Mouse (Mus musculus): ENCODE results near the gene Misp. TPM values are rescaled to one million over a fixed set of nuclear protein-coding genes. Genes with fewer than 3 reads are reported as not detected.

Gene Misp
- not detected for total RNA-seq (2022)

DNA sequence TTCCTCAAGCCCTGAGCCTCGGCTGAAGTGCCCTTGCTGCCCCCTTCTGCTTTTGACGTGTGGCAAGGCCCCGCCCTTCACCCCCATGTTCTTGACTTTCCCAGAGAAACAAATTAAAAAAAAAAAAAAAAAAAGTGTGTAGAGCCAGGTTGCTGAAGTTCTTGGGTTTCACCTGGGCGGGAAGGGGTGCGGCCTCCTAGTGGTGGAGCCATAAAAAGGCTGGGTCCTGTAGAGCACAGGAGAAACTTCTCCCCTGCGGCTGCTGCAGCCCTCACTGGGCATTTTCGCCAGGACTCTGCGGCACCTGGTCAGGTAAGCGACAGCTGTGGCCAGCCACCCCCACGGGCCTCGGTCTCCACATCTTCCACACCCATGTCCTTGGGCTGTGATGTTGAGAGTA, at the start of gene Misp:
Gene Misp (plus strand): TSS at position 208 of the 400 bp plus-strand sequence.
- no peak for DNase-seq (ENCODE audit: low spot score in 2 of 2)

DNA sequence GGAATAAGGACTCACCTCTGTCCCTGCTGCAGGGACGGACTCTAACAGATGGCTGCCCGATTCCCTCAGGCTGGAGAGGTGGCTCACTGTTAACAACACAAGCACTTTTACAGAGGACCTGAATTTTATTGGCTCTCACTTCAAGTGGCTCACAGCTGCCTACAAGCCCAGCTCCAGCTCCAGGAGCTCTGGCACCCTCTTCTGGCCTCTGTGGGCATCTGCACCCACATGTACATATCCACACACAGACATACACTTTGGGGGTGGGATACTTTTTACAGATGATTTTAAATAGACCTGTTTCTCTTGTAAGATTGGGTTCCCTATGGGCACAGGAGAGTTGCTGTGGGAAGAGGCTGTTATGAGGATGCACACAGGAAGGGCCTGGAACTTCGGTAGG, 48.5 kb upstream of the Misp start:
- no peak for DNase-seq (ENCODE audit: low spot score in 2 of 2)

DNA sequence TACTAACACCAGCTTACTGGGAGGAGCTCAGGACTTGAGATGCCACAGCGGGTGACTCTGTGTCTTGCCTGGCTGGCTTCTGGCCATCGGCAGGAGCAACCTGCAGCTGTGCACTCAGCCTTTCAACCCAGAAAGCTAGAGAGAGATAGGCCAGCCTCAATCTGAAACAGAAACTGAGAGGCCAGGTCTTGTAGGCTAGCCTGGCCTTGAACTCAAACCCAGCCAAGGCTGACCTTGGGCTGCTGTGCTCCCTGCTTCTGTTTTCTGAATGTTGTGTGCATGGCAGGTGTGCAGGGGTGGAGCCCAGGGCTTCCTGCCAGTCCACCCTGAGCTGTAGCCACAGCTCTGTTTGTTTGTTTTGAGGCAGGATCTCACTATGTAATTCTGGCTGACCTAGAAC, 47.6 kb upstream of the Misp start:
- no peak for DNase-seq (ENCODE audit: low spot score in 2 of 2)

DNA sequence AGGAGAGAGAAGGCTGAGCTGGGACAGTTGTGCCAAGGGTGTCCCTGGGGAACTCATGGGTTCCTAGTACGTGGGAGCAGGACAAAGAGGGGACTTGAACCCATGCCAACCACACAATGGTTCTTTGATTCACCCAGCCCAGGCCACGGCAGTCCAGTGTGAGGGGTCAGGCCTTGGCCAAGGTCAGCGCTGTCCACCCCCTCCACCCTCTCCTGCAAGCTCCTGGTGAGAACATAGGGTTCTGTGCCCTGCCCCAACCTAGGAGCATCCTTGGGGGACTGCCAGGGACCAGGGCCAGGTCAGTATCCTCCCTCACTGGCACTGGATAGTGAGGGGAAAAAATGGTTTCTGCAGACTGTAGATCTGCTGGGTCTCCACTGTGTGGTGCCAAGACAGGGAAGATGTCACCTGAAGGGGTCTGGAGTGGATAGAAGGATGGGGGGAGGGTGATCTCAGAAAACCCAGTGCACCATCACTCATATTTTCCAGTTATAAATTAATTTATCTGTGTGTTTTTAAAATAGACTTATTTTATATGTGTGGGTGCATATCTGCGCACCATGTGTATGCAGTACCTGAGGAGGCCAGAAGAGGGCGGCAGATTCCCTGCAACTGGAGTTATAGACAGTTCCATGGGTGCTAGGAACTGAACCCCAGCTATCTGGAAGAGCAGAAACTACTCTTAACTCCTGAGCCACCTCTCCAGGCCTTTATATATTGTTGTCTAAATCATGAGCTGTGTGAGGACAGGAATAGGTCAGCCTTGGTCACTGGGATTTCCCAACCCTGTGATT, 46.1 kb upstream of the Misp start:
- DNase-seq (ENCODE audit: low spot score in 2 of 2) = no peak

DNA sequence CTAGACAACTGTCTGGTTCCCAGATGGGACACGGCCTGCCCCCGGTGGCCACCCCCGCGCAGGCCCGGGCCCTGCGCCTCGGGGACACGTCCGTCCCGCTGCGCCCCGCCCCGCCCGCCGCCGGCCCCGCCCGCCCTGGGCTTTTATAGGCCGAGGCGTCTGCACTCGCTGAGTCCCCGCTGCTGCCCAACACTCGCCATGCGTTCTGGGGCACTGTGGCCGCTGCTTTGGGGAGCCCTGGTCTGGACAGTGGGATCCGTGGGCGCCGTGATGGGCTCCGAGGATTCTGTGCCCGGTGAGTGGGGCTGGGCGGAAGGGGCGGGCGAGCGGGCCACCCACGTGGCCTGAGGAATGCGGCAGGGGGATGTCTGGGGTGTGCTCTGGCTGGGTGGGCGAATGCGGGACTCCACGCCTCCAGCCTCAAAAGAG, 43.7 kb upstream of the Misp start, which contains the start of gene Fstl3:
Gene Fstl3 (plus strand): TSS at position 170 of the 429 bp plus-strand sequence.
- DNase-seq (ENCODE audit: low spot score in 2 of 2) = no peak

DNA sequence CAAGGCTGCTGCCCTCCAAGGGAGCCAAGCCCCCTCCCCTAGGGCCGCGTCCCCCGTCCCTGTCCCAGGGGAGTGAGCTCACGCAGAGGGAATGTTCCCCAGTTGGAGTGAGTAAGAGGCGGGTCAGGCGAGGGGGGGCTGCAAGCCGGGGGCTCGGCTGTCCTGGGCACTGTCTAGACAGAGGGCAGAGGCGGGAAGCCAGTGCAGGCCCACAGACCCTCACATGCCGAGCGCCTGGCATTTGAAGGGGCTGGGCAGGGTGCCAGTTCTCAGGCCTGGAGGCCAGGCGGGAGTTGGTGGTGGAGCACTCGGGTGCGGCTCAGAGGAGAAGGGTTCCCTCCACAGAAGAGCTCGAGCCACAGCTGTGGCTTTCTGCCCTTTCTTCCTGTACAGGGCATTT, 42.8 kb upstream of the Misp start:
- no peak for DNase-seq (ENCODE audit: low spot score in 2 of 2)

DNA sequence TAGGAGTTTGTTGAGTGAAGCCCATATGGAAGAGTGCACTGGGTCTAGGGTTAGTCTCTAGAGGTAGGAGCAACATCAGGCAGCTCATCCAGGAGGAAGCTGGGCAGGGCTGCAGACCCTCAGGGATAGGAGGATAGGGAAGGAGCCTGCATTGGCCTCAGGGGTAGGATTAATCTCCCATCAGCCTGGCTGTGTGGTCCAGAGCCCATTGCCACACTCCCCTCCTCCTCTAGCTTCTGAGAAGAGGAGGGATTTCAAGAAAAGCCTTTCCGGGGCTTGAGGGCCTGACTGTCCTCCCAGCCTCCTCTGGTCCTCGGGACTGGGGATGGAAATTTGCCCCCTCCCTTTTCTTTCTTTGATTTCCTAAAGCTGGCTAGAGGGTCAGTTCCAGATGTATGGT, 41.6 kb upstream of the Misp start:
- no peak for DNase-seq (ENCODE audit: low spot score in 2 of 2)

DNA sequence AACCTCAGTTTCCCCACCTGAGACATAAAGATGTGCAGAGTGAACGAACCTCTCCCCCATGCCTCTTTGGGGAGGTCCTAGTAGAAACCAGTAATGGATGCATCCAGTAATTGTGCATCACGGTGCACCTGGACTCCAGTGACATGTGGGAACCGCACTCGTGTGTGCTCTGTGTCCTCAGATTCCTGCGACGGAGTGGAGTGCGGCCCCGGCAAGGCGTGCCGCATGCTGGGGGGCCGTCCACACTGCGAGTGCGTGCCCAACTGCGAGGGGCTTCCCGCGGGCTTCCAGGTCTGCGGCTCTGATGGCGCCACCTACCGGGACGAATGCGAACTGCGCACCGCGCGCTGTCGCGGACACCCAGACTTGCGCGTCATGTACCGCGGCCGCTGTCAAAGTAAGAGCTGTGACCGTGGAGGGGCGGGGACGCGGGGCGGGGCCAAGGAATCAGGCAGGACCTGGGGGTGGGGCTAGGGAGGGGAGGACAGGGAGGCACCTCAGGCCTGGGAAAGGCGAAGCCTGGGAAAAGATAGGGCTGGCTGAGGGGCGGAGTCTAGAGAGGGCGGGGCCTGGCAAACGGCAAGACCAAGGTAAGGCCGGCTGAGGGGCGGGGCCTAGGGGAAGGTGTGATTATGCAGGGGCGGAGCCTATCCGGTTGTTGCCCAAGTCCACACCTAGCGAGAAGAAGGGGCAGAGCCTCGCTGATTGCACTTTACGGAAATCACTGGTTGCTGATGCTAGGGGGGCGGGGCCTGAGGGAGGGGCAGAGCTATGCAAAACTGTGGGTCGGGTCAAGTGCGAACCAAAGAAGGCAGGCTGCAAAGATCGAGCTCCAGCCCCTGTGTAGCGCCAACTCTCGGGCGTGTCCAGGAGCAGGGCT, 40.8 kb upstream of the Misp start:
- DNase-seq (ENCODE audit: low spot score in 2 of 2) = peak; percentile 93 to 94

DNA sequence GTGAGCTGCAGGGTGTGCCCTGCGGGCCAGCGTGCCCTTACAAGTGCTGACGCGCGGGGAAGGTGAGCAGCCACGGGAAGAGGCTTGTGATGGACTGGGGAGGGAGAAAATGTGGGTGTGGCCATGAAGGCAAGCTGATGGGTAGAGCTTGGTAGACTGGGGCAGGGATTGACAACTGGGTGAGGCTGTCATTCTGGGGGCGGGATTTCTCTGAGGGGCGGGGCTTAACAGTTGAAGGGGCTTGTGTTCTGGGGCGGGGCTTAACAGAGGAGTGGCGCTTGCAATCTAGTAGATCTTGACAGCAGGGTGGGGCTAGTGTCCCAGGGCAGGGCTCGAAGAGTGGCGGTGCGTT, 40.1 kb upstream of the Misp start:
- no peak for DNase-seq (ENCODE audit: low spot score in 2 of 2)

DNA sequence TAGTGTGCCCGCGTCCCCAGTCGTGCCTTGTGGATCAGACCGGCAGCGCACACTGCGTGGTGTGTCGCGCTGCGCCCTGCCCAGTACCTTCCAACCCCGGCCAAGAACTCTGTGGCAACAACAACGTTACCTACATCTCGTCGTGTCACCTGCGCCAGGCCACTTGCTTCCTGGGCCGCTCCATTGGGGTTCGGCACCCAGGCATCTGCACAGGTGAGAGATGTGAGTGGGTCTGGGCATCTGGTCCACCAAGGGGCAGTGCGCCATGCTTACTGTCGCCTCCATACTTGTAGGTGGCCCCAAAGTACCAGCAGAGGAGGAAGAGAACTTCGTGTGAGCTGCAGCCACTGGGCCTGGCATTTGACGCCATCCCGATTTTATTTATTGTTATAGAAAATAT, 39.6 kb upstream of the Misp start:
- no peak for DNase-seq (ENCODE audit: low spot score in 2 of 2)

DNA sequence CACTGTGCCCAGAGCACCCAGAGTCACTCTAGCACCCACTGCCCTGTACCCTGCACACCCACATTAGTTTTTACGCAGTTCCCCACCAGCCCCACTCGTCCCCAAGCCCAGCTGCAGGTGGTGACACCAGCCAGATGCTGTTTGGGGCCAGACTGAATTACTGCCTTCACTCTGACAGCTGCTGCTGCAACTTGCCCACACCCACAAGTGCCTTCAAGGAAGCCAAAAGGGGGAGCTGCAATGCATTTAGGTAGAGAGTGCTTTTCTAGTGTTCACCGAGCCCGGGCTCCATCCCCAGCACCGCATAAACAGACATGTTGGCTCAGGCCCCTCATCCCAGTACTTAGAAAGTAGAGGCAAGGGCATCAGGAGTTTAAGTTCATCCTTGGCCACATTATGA, 38.8 kb upstream of the Misp start:
- DNase-seq (ENCODE audit: low spot score in 2 of 2) = no peak

DNA sequence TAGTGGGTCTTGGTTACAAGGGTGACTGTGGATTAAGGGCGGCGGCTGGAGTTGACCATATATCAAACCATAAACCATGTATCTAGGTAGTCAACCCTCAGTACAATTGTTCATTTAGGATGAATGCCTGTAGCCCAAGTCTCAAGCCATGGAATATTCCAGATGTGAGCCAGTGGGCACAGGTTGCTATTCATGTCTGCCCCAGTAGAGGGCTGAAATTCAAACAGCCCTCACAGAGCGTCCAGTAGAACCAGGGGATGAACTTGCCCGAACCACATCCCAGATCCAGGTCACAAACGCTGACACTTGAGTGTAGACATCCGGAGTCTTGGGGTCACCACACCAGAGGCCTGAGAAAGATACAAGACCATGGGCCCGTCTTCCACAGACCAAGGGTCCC, 37.7 kb upstream of the Misp start:
- DNase-seq (ENCODE audit: low spot score in 2 of 2) = no peak

DNA sequence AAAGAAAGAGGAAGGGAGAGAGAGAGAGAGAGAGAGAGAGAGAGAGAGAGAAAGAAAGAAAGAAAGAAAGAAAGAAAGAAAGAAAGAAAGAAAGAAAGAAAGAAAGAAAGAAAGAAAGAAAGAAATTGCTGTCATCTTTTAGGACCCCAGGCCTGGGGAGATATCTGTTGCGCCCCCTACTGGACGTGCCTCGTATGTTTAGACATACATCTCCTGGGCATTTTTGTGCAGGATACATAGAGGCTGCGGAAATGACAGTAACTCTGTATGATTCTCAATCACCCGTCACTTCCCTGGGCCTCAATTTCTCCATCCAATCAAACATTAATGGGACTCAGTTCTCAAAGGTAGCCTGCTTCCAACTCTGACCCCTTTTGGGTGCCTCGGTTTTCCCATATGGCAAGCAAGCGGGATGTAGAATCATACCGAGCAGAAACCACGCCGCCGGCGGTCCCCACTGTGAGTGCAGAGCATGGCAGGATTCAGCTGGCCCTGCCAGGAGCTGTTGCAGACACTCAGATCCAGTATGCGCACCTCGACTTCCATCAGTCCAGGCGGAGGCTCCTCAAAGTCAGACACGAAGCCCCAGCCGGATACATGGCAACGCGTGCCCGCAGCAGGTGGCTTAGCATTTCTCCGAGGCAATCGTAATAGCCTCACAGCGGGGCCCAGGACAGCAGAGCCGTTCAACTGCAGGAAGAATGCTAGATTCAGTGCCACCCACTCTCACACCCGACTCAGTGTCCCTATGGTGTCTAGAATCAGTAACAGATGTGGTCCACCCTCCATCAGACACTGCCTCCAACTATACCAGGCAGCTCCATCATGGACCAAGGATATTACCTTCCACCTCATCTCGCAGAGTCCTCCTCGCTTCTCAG, 36.6 kb upstream of the Misp start:
- no peak for DNase-seq (ENCODE audit: low spot score in 2 of 2)

DNA sequence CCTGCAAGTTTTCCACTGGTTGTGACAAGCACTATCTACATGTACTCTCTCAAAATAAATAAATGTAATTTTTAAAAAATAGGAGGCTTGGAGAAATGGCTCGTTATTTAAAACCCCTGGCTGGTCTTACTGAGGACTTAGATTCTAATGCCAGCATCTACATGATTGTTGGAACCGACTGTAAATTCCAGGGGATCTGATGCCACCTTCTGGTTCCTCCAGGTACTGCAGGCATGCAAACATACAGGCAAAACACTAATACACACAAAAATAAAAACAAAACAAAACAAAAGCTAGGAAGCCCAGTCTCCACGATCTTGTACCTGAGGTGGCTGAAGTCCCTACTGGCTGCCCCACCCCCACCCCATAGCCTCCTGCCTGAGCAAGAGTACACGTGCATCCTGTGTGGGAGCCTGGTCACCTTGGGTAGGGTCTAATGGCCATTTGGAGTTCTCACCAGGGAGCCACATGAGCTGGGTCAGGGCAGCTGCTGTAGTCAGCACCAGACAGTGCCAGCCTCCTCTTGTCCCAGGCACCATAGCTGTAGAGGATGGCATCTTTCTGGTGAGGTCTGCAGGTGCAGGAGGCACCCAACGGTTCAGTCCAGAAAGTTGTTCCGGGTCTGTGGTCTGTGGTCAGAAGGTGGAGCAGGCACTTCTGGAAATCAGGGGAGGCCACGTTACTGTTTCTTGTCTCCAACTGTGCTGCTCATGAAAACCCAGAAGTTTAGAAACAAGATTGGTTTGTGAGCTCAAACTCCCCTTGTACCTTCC, 32.2 kb upstream of the Misp start:
- DNase-seq (ENCODE audit: low spot score in 2 of 2) = peak; percentile 56 to 70

DNA sequence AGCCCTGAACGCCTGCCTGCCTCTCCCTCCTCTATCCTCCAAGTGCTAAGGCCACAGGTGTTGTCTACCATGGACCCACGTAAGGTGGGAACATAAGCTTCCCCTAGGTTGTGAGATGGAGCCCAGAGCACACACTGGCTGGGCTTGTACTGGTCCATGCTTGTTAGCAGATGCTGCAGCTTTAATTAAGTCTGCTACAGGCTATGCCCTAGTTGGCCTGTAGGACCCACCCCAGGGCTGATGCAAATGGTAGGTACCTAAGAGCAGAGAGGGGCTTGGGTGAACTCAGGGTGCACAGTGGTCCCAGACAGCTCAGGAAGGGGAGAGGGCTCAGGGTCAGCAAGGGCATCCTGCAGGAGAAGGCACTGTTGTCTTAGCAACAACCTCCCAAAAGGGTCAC, 31.2 kb upstream of the Misp start:
- DNase-seq (ENCODE audit: low spot score in 2 of 2) = no peak

DNA sequence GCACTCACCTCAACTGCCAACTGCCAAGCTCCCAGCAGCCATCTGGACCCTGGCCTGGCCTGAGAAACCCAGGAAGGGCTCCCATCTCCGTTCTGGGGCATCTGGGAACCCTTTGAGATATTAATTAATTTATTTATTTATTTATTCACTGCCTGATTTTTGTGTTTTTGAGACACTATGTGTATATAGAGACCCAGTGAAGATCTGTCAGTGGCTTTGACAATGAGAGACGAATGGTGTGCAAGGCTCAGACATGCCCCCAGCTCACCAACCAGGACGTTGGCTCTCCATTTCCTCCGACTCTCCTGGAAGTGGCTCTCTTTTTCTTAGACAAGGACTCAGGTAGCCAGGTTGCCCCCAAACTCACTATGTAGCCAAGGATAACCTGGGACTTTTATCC, 29.9 kb upstream of the Misp start, which contains the start of gene Prss57:
Gene Prss57 (minus strand): TSS at position 101 of the 400 bp plus-strand sequence.
- DNase-seq (ENCODE audit: low spot score in 2 of 2) = no peak

DNA sequence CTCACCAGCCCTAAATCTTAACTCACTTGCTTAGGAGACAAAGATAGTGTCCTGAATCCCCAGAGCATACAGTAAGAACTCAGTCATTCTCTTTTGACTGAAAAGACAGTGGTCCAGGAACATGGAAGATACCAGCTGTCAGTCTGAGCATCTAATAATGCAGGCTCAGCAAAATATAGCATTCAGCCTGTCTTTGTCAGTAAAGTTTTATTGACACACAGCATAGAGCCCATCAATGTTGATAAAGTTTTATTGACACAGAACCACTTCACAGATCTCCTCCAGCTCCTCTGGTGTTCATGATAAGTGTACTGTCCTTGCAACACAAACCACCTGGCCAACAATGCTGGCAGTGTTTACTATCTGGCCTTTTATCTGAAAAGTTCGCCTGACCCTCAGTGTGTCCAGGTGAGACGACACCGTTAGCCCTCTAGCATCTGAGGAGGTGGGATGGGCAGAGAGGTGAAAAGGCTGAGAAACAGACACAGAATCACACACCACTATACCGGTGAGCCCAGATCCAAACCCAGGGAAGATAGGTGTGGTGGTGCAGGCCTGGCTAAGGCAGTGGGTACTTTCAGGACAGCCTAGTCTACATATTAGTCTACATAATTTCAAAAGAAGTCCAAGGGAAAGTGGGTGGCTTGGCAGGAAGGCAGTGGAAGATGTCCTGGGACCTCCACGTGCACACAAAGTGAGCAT, 28.3 kb upstream of the Misp start:
- no peak for DNase-seq (ENCODE audit: low spot score in 2 of 2)

DNA sequence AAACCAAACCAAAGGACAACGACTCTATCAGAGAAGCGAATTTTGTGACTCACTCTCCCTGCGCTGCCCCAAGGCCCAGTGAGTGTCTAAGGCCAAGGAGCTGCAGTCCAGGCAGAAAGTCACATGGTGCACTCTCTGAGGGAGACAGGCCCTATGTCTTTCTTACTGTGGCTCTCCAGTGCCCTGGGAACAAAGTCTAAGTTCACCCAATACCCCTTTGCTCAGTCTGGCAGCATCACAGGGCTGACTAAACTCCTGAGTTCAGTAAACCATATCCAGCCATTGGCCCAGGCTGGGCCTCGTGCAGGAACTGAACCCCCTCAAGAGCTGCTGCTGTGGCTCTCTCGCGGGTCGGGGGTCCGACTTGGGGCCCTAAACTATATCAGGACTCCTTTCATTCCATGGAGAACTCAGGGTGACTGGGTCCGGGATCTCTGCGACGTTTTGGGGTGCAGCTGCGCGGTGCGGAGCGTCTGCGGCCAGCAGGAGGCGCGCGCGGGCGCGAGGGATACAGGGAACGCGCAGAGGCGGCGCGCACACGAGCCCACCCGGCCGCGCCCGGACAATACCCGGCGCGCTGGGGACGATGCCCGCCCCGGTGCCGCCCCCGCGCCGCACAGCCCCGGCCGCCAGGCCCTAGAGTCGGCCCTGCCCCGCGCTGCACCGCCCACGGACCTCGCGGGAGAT, 27.6 kb upstream of the Misp start, which contains the start of gene Palm:
Gene Palm (plus strand): TSS at position 522 of the 687 bp plus-strand sequence.
- DNase-seq (ENCODE audit: low spot score in 2 of 2) = peak; percentile 52 to 73

DNA sequence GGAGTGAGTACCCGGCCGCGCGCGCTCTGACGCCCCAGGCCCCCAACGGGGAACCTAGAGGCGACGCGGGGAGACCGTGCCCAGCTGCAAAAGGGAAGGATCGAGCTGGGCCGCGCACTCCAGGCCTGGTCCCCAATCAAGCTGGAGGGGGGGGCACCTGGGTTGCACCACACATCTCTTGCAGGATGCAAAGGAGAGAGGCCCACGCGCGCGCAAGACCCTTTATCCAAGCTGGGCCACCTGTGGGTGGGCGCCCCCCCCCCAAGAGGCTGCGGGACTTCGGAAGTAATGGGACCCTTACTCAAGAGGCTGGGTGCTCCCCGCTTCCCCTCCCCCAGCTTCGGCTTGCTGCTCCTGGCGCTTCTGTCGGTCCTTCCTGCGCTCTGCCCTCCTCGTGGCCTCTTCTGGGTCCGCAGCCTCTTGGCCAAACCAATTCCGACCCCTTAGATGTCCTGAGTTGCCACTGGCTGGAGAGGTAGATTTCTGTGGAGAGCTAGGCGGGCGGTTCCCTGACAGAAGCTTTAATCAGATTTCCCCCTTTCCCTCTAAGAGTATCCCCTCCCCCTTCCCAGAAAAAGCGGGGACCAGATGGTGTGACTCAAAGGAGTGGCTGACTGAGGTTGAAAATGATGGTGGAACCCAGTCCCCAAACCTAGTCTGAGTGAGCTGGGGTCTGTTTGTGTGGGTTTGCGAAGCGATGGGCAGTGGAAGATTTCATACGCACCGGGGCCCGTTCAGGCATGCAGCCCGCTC, 26.9 kb upstream of the Misp start:
- peak in 1 of 2 experiments; percentile 32 for DNase-seq (ENCODE audit: low spot score in 2 of 2)

All from gastrocnemius, adult 8-10 months (tissue).